Mouse (Mus musculus) ES-Bruce4 (cell line): Measurements from ENCODE around the gene Mn1.

Experiments
- CTCF ChIP-seq: IDR thresholded peaks from one replicate; pipeline ENCODE4 v1.8.1; 2011; ENCODE audit warnings: low read depth, low read length
- EP300 ChIP-seq: IDR thresholded peaks from 2 replicates; pipeline ENCODE4 v1.6.1; 2011; ENCODE audit warnings: low read depth, low read length; ENCODE audit not compliant: insufficient read depth
- POLR2A ChIP-seq: IDR thresholded peaks from one replicate; pipeline ENCODE4 v1.8.1; 2011; ENCODE audit warnings: low read length; ENCODE audit not compliant: insufficient read depth

DNA sequence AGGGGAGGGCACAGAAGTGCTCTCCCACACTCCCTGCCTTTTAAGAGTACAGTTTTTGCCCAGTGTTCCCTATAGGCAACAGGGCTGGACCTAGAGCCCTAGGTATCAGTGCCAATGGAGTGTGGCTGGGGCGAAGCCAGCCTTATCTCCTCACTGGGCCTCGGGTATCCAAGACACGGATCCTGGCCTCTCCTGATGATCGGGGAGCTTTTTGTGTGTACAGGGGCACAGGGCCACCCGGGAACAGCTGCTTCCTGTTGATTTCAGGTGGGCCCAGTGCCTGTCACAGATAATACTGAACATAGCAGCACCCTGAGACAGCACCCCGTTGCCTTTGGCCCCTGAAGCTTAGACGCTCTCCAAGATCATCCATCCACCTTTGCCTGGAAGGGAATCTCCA, 19.1 kb downstream of the Mn1 start:
- TF ChIP-seq CTCF: no peak
- no peak for TF ChIP-seq EP300
- TF ChIP-seq POLR2A: no peak
